Mouse (Mus musculus): ENCODE measurements around the gene Olfr792.

Gene Olfr792

DNA sequence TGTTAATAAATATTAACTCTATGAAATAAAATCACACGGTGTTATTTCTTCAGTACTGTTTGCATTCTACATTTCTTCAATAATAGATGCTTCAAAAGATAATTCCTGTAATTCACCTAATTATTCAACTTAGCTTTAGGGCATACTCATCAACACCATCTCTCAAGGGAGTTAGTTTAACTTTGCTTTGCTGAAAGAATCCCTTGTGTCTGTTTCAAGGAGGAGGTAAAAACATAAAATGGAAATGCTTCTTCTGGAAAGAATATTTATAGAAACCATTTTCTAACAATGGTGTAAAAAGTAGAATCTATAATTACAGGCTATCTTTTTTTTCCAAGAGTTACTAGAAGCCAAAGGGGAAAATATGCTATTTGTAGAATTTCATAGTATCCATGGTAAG lies at the start of gene Olfr792:
TSS of gene Olfr792 (plus strand) at position 301 of the 400 bp plus-strand sequence.
- DNase-seq, result no peak

DNA sequence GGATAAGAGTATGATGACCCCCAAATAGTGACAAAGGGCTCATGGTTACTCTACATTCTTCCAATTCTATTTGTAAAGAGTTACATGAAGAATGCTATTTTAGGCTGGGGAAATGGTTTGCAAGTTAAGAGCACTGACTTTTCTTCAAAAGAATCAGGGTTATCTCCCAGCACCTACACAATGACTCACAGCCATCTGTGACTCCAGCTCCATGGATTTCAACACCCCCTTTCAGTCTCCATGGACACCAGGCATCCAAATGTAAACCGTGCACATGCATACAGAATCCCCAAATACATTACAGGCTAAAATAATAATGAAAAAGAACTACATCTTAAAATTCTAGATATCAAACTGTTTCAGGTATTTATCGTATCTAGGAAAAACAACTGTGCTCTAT lies 48.9 kb upstream of the Olfr792 start:
- DNase-seq, result peak; percentile 4

DNA sequence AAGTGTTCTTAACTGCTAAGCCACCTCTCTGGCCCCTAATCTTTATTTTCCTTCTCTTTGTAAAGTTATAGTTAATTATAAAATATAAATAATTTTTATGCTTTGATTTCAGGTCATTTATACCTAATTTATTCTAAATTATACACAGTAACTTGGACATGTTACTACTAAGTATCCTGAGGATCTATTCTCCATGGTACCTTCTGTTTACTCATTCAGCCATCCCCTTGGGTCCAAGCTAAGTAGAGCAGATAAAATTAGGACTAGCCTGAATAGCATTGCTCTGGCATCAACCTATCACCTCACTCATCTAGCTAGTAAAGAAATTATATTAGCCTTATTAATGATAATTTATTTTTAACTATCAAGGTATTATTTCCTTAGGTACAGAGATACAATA lies 40.8 kb upstream of the Olfr792 start, which contains the start of gene Olfr790:
TSS of gene Olfr790 (plus strand) at position 301 of the 400 bp plus-strand sequence.
- DNase-seq, result no peak

DNA sequence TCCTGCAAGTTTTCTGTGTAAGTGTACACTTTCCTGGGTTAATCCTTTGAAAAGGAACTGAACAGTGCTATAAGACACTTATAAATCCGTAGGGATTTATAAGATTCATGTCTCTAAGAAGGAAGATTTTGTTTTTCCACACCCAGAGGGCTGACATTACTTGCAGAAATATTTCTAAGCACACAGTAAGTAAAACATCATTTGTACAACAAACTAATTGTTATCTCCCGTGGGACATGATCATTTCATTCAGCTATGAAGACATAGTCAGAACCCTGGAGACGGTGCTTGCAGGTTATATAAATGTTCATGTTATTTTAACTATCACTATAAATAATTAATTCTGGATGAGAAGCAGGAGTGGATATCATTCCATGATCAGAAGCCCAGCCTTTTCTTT lies 17.5 kb upstream of the Olfr792 start, which contains the start of gene Olfr791:
TSS of gene Olfr791 (plus strand) at position 301 of the 400 bp plus-strand sequence.
- DNase-seq, result no peak

DNA sequence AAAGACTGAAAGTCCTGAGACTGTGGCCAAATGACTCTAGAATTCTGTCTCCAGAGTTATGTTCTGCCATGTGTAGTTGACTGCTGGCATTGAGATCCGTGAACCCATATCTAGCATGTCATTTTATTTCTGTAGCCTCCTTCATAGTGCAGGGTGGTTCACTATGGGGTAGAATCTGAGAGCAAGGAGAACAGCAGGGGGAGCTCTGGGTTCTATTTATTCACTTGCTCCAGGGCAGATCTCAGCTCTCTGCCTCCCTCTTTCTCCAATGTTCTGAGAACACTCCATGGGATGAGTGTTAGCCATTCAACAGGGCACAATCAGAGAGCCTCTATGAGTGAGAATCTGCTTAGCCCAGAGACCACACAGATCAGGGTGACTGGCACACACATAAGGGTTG lies 10.4 kb downstream of the Olfr792 start:
- peak; percentile 2 for DNase-seq

DNA sequence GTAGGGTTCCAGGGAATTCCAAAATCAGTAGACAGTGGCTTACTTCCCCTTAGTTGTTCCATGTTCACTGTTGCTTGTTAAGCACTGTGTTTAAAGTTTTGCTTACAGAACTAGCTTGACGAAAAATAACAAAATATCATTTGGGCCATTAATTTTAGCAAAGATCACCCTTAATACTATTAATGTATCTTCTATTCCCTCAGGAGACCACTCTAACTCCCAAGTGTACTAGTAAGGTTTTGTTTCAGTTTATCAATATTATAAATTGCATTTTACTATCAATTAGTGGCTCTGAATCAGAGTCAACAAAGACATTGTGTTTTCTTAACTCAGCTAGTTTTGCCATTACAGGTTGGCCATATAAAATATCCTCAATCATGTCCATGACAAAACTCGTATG lies 28.4 kb downstream of the Olfr792 start, which contains the start of gene Olfr794:
TSS of gene Olfr794 (plus strand) at position 301 of the 400 bp plus-strand sequence.
- DNase-seq, result no peak

DNA sequence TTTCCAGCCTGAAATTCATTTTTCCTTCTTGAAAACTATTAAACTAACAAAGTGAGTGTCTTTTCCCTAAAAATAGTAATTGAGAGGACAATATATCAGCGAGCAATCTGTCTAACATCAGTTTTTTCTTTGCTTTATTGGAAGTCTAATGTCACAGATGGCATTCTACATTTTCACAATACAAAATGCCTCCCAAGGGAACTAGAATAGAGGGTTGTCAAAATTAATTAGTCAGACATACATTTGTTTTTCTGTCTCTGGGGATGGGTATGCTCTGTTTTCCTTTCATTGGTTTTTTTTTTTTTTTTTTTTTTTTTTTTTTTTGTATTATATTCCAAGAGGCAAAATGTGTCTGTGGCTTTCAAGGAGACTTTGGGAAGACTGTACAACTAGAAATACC lies 38.1 kb downstream of the Olfr792 start:
- no peak for DNase-seq

All from layer of hippocampus, adult 9-11 months (tissue).